ENCODE assay signal across 1 mouse cellular context in the genomic region with DNA sequence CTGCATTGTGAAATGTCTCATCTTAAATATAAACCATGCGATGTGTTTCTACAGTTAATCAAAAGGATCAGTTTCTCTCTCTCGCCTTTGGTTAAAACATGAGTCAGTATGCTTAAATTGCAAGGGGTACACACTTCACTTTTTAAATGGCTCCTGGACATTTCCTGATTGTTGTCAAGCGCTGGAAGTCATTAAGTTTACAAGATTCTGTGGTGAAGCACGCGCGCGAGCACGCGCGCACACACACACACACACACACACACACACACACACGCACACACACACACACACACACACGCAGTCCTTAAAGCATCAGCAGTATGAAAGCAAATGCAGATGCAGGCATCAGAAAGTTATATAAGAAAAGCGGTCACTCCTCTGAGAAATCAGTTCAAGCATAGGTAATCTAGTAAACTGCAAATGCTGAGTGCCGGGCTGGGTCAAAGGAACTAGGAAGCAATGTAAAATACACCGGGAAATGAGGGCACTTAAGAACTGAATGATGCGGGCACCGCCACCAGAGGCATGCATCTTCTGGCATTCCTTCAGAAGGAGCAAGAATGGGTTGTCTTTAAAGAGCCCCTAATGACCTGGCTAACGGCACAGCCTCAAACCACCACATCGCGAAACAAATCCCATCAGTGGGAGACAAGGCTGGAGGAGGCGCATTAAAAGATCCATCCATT.
TF ChIP-seq lines count a peak whose summit lies in the region.

No protein-coding gene starts in this region.

TF ChIP-seq in CH12.LX, 34 proteins besides CTCF, POLR2A, EP300 and RAD21 (continued from another document):
- TF ChIP-seq RCOR1 (conservative IDR thresholded peaks at IDR 0.05; ENCODE audit: low read depth, low read length) (peak; percentile 58; the same call in 1 of the 2 replicates), MAFK (IDR thresholded peaks at IDR 0.05; ENCODE audit: insufficient replicate concordance, low read length) (no peak), ELF1 (IDR thresholded peaks at IDR 0.05; ENCODE audit: low read depth, low read length) (peak; percentile 49), USF2 (conservative IDR thresholded peaks at IDR 0.05; ENCODE audit: low read depth, low read length) (no peak), MAX (IDR thresholded peaks at IDR 0.05; ENCODE audit: low read length) (peak; percentile 58; the same call in 1 of the 2 replicates), NRF1 (IDR thresholded peaks at IDR 0.05; ENCODE audit: low read depth, low read length) (peak; percentile 35; the same call in 1 of the 2 replicates), MXI1 (IDR thresholded peaks at IDR 0.05; ENCODE audit: low read depth, low read length) (peak; percentile 76), SMC3 (IDR thresholded peaks at IDR 0.05; ENCODE audit: low read depth, low read length) (no peak), SIN3A (IDR thresholded peaks at IDR 0.05; ENCODE audit: low read length) (peak; percentile 79)
